Comparison of ENCODE assay signal across 12 mouse cellular contexts in genomic region chr6:83014482-83015466, GRCm38 (mm10). TPM values are rescaled to one million over a fixed set of nuclear protein-coding genes. Genes with fewer than 3 reads are reported as not detected.
DNase-seq lines count a peak whose midpoint lies in the region; ATAC-seq and TF ChIP-seq lines count a peak whose summit lies in the region.
"Had no signal": no experiment of that assay in that cellular context is flagged by ENCODE, and none has a peak within 500 bp of the region (broad histone marks: within the 10 kb centered on the region; RNA-seq: fewer than 3 reads in every experiment).

No protein-coding gene starts in this region.

- WGBS in liver, embryonic 15.5 days (ENCODE audit: insufficient replicate concordance): 15% methylated on average over 12 of the region's 12 CpGs
- 53% methylated on average over 12 of the region's 12 CpGs for WGBS in stomach, postnatal 0 days

- peak overlapping the region; percentile 99 for H3K27ac ChIP-seq in liver, embryonic 15.5 days (replicated peaks)
- 0 out of 2 replicates have a peak overlapping the region, but pooled peaks have one; percentile 56 for H3K27ac ChIP-seq in stomach, postnatal 0 days (replicated peaks)
- H3K27ac ChIP-seq: forebrain, embryonic 12.5 days; lung, embryonic 15.5 days had no signal

- no peak for TF ChIP-seq EP300 in stomach, postnatal 0 days (optimal IDR thresholded peaks at IDR 0.05)

- H3K27me3 ChIP-seq in liver, embryonic 15.5 days: no peaks in the 10 kb centered on the region
- no peaks in the 10 kb centered on the region for H3K27me3 ChIP-seq in stomach, postnatal 0 days (ENCODE audit: control insufficient read depth, insufficient read depth, low read length)
- H3K27me3 ChIP-seq: lung, embryonic 15.5 days had no signal

- peak; percentile 98 for ATAC-seq in liver, embryonic 15.5 days (ENCODE audit: insufficient read depth)
- no peak; the same call in 1 of the 2 replicates for ATAC-seq in stomach, postnatal 0 days (ENCODE audit: low FRiP score, low TSS enrichment)

- H3K4me2 ChIP-seq in liver, embryonic 15.5 days: peak overlapping the region; percentile 61
- no peak overlapping the region for H3K4me2 ChIP-seq in stomach, postnatal 0 days (replicated peaks; ENCODE audit: low read depth)
- H3K4me2 ChIP-seq: forebrain, embryonic 12.5 days; lung, embryonic 15.5 days had no signal

- peak; percentile 73 for DNase-seq in spleen, adult 12 weeks (ENCODE audit: low spot score)
- DNase-seq in spleen, adult 18-20 months: no peak
- peak; percentile 89 for DNase-seq in c-Kit-negative CD71-positive TER-119-positive erythroid progenitor cells, embryonic 14.5 days (ENCODE audit: low read depth, low spot score)
- DNase-seq in stomach, postnatal 0 days (ENCODE audit: low spot score): no peak
- DNase-seq in cerebellum, adult 8-10 months: no peak
- no peak for DNase-seq in urinary bladder, postnatal 10 days (ENCODE audit: low spot score)
- DNase-seq: cerebellum, postnatal 10 days; kidney, adult 8-10 months; right cerebral cortex, postnatal 25 days had no signal

- H3K36me3 ChIP-seq in liver, embryonic 15.5 days (replicated peaks): no peaks in the 10 kb centered on the region
- no peaks in the 10 kb centered on the region for H3K36me3 ChIP-seq in stomach, postnatal 0 days (ENCODE audit: control insufficient read depth, insufficient read depth, low read length)
- H3K36me3 ChIP-seq: forebrain, embryonic 12.5 days; lung, embryonic 15.5 days had no signal

- H3K4me3 ChIP-seq in liver, embryonic 15.5 days (replicated peaks): peak overlapping the region; percentile 30
- H3K4me3 ChIP-seq in stomach, postnatal 0 days (ENCODE audit: low read depth, low read length): no peak overlapping the region
- H3K4me3 ChIP-seq: forebrain, embryonic 12.5 days; lung, embryonic 15.5 days had no signal

- H3K4me1 ChIP-seq in liver, embryonic 15.5 days (replicated peaks): peaks cover 92% of the 10 kb centered on the region
- H3K4me1 ChIP-seq in stomach, postnatal 0 days (replicated peaks; ENCODE audit: control insufficient read depth, insufficient read depth): no peaks in the 10 kb centered on the region
- H3K4me1 ChIP-seq: forebrain, embryonic 12.5 days had no signal

- no peaks in the 10 kb centered on the region for H3K9me3 ChIP-seq in liver, embryonic 15.5 days (replicated peaks)
- H3K9me3 ChIP-seq in stomach, postnatal 0 days (ENCODE audit: control insufficient read depth, low read length): no peaks in the 10 kb centered on the region
- H3K9me3 ChIP-seq: forebrain, embryonic 12.5 days; lung, embryonic 15.5 days had no signal

- H3K9ac ChIP-seq in liver, embryonic 15.5 days: peak overlapping the region; percentile 52
- H3K9ac ChIP-seq in stomach, postnatal 0 days (ENCODE audit: low read length): no peak overlapping the region
- H3K9ac ChIP-seq: forebrain, embryonic 12.5 days; lung, embryonic 15.5 days had no signal

- TF ChIP-seq CTCF in stomach, postnatal 0 days (IDR thresholded peaks at IDR 0.05; ENCODE audit: low read depth): no peak

RNA-seq across cellular contexts. Expression of gene Dok1, which starts 18.5 kb away (rescaled TPM):
- 19.9 and 21.1 TPM in 2 replicates for polyA plus RNA-seq in liver, embryonic 15.5 days (2015; fragmentation: Nextera tagmentation; extraction: Ambion mirVana)
- 8.3 TPM in 2 replicates for polyA plus RNA-seq in stomach, postnatal 0 days (2015; fragmentation: Nextera tagmentation; extraction: Ambion mirVana)

RNA-seq across cellular contexts. Expression of gene Loxl3, which starts 19.2 kb away (rescaled TPM):
- 1.7 and 2.1 TPM in 2 replicates for polyA plus RNA-seq in liver, embryonic 15.5 days (2015; fragmentation: Nextera tagmentation; extraction: Ambion mirVana)
- polyA plus RNA-seq in stomach, postnatal 0 days (2015; fragmentation: Nextera tagmentation; extraction: Ambion mirVana): 5.5 and 6.1 TPM in 2 replicates

RNA-seq across cellular contexts. Expression of gene Aup1, which starts 39.5 kb away (rescaled TPM):
- 189 and 201 TPM in 2 replicates for polyA plus RNA-seq in liver, embryonic 15.5 days (2015; fragmentation: Nextera tagmentation; extraction: Ambion mirVana)
- polyA plus RNA-seq in stomach, postnatal 0 days (2015; fragmentation: Nextera tagmentation; extraction: Ambion mirVana): 135 and 150 TPM in 2 replicates

RNA-seq across cellular contexts. Expression of gene Htra2, which starts 40.3 kb away (rescaled TPM):
- 87.9 and 93.6 TPM in 2 replicates for polyA plus RNA-seq in liver, embryonic 15.5 days (2015; fragmentation: Nextera tagmentation; extraction: Ambion mirVana)
- polyA plus RNA-seq in stomach, postnatal 0 days (2015; fragmentation: Nextera tagmentation; extraction: Ambion mirVana): 31.3 and 35.7 TPM in 2 replicates

RNA-seq across cellular contexts. Expression of gene Dqx1, which starts 42.9 kb away (rescaled TPM):
- polyA plus RNA-seq in liver, embryonic 15.5 days (2015; fragmentation: Nextera tagmentation; extraction: Ambion mirVana): 6.8 and 7.8 TPM in 2 replicates
- polyA plus RNA-seq in stomach, postnatal 0 days (2015; fragmentation: Nextera tagmentation; extraction: Ambion mirVana): 5.4 and 5.8 TPM in 2 replicates

Comparison
In these comparisons a context has a peak if more than half of its experiments do, and no peak if none do; other contexts are left out.
1. DNase-seq: peak in spleen, adult 12 weeks (single experiment) and c-Kit-negative CD71-positive TER-119-positive erythroid progenitor cells, embryonic 14.5 days (single experiment); none in spleen, adult 18-20 months (0 of 2), stomach, postnatal 0 days (single experiment), cerebellum, adult 8-10 months (single experiment) and urinary bladder, postnatal 10 days (single experiment).